Mouse (Mus musculus) heart, embryonic 16.5 days (tissue): ENCODE data around the gene Erfe. TPM values are rescaled to one million over a fixed set of nuclear protein-coding genes. Genes with fewer than 3 reads are reported as not detected.

Source experiments
- ATAC-seq: fragments of 200-750 bp; cut with Nextera tagmentation; replicated peaks from 2 replicates; pipeline ENCODE4 v1.8.0; 2017; ENCODE audit warnings: moderate number of reproducible peaks; ENCODE audit not compliant: insufficient read depth, low FRiP score; ENCODE audit errors: extremely low read depth
- H3K27ac ChIP-seq: fragments of 300-500 bp; sonication (generic); 2 replicates; pipeline ENCODE4 v1.5.1; 2014; ENCODE audit warnings: mild to moderate bottlenecking, low read length, control low read depth, moderate library complexity
- H3K27me3 ChIP-seq: fragments of 300-500 bp; sonication (generic); 2 replicates; pipeline ENCODE4 v1.6.1; 2014; ENCODE audit warnings: low read length, mixed read lengths; ENCODE audit not compliant: control insufficient read depth, insufficient read depth
- H3K36me3 ChIP-seq: fragments of 300-500 bp; sonication (generic); 2 replicates; pipeline ENCODE4 v1.6.1; 2014; ENCODE audit not compliant: control insufficient read depth, insufficient read depth
- H3K4me1 ChIP-seq: fragments of 300-500 bp; sonication (generic); 2 replicates; pipeline ENCODE4 v1.6.1; 2014; ENCODE audit warnings: low read length, mixed read lengths; ENCODE audit not compliant: control insufficient read depth, insufficient read depth
- H3K4me2 ChIP-seq: fragments of 300-500 bp; sonication (generic); 2 replicates; pipeline ENCODE4 v1.6.1; 2014; ENCODE audit warnings: low read depth, mild to moderate bottlenecking, control low read depth, low read length
- H3K4me3 ChIP-seq: fragments of 300-500 bp; sonication (generic); 2 replicates; pipeline ENCODE4 v1.5.1; 2014; ENCODE audit warnings: mild to moderate bottlenecking, control low read depth, low read length
- H3K9ac ChIP-seq: fragments of 300-500 bp; sonication (generic); 2 replicates; pipeline ENCODE4 v1.6.1; 2014; ENCODE audit warnings: low read length, control low read depth
- H3K9me3 ChIP-seq: fragments of 300-500 bp; sonication (generic); replicated peaks from 2 replicates; pipeline ENCODE4 v1.6.1; 2016; ENCODE audit warnings: low read length; ENCODE audit not compliant: control insufficient read depth
- WGBS: fragments of 180-500 bp; shearing (Covaris S2); extraction: QIAGEN DNeasy Blood & Tissue Kit; methylation state at CpG from one replicate; pipeline ENCODE4 v1.1.7; 2014; 5-methylcytosine and 5-hydroxymethylcytosine counted together
- polyA plus RNA-seq: library from polyadenylated mRNA; unstranded; fragments of >200 nt; fragmentation: Nextera tagmentation; extraction: Ambion mirVana; gene quantifications from 2 replicates; pipeline ENCODE4 v1.2.1, GENCODE M21; 2015

The Erfe gene
- polyA plus RNA-seq, 1 experiment from 2014 or later, result 1.3 TPM

- Histone ChIP-seq H3K4me1 (peaks cover 17% of the 10 kb centered on the region), H3K9ac (peak overlapping the region; percentile 97), H3K4me2 (peak overlapping the region; percentile 82), H3K27me3 (no peaks in the 10 kb centered on the region), H3K9me3 (no peaks in the 10 kb centered on the region), H3K4me3 (peak overlapping the region; percentile 93), H3K27ac (peak overlapping the region; percentile 89), H3K36me3 (0 out of 2 replicates have a peak, but pooled peaks cover 7% of the 10 kb centered on the region)
- under 1% methylated on average over 12 of the region's 12 CpGs for WGBS
- no peak for ATAC-seq
Measured at GRCm38 (mm10) chr1:91397927-91398259, 31.7 kb downstream of the Erfe start.

- peak within 1 kb of the TSS; percentile 89 for H3K27ac ChIP-seq
- 0 out of 2 replicates have a peak, but pooled peaks cover 3% of the 10 kb centered on the region for H3K36me3 ChIP-seq
- H3K4me3 ChIP-seq, result peak within 1 kb of the TSS; percentile 93
- peaks cover 17% of the 10 kb centered on the region for H3K4me1 ChIP-seq
- H3K9ac ChIP-seq, result peak within 1 kb of the TSS; percentile 97
- under 1% methylated on average over 86 of the region's 91 CpGs for whole genome bisulfite sequencing
- no peaks in the 10 kb centered on the region for H3K27me3 ChIP-seq
- no peaks in the 10 kb centered on the region for H3K9me3 ChIP-seq
- ATAC-seq, result peak; percentile 97
- H3K4me2 ChIP-seq, result peak within 1 kb of the TSS; percentile 82
Measured at GRCm38 (mm10) chr1:91398260-91399062, 32.2 kb downstream of the Erfe start, which contains the start of gene Ilkap. Gene Ilkap (minus strand): TSS chr1:91398815.

- Histone ChIP-seq H3K4me2 (no peak overlapping the region), H3K4me3 (no peak overlapping the region), H3K9ac (no peak overlapping the region), H3K9me3 (no peaks in the 10 kb centered on the region), H3K27me3 (no peaks in the 10 kb centered on the region), H3K36me3 (no peaks in the 10 kb centered on the region), H3K27ac (no peak overlapping the region), H3K4me1 (no peaks in the 10 kb centered on the region)
- no peak for ATAC-seq
- 13% methylated on average over 1 of the region's 1 CpGs for WGBS
Measured at GRCm38 (mm10) chr1:91404976-91405375, 38.7 kb downstream of the Erfe start.

DNA sequence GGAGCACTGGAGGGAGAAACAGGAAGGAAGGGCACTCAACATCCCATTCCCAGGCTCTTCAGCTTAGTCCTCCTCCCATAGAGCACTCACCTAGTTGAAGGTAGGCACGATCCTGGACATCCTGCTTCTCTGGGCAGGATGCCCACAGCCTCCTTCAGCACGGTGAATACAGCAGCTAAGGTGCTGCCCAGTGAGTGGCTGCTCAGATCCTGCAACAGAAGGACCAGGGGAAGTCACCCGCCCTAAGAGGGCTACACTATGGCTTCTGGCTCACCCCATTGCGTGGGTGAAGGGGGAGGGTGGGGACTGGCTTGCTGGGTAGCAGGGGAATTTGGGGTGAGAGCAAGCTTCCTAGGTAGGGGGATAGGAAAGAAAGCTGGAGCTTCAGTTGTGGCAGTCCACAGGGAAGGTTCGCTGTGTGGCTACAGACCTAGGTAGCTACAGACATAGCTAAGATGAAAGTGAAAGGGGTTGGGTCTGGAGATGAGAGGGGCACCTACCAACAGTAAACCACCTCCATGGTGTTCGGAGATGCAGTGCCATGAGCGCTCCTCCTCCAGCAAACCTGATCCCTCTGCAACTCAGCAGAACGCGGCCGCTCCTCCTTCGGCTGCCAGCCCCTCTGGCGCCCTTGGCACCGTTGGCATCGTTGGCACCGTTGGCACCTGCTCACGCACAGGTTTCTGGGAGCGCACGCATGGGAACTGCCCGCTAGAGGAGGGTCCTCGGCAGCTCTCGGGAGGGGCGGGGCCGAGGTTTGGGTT, 39.4 kb downstream of the Erfe start:
- Histone ChIP-seq H3K4me2 (no peak overlapping the region), H3K9ac (no peak overlapping the region), H3K9me3 (no peaks in the 10 kb centered on the region), H3K36me3 (no peaks in the 10 kb centered on the region), H3K4me3 (no peak overlapping the region), H3K4me1 (no peaks in the 10 kb centered on the region), H3K27me3 (no peaks in the 10 kb centered on the region), H3K27ac (no peak overlapping the region)
- 0 out of 2 replicates have a peak, but pooled peaks have one; percentile 28 for ATAC-seq
- WGBS, result 53% methylated on average over 23 of the region's 23 CpGs

DNA sequence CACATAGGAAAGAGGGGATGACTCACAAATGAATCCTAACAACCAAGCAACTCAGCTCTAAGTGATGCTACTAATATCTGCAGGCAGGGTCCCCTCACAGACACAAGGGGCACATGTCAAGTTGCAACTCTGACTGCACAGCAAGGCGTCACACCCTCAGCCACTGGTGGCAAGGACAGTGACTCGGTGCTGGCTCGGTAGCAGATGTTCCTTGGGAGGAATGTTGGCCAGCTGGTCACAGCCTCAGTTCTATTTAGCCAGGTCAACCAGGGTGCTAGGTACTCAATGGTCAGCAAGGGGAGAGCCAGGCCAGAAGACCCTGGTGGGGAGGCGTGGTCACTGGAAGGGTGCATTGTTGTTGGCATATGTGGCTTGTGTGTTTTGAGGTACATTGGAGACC, 41.6 kb downstream of the Erfe start:
- Histone ChIP-seq H3K4me2 (no peak overlapping the region), H3K9me3 (no peaks in the 10 kb centered on the region), H3K9ac (no peak overlapping the region), H3K4me1 (peaks cover 10% of the 10 kb centered on the region), H3K27me3 (no peaks in the 10 kb centered on the region), H3K36me3 (no peaks in the 10 kb centered on the region), H3K27ac (no peak overlapping the region), H3K4me3 (no peak overlapping the region)
- ATAC-seq, result no peak
- WGBS, result 63% methylated on average over 4 of the region's 4 CpGs

- Histone ChIP-seq H3K27ac (no peak overlapping the region), H3K9me3 (no peaks in the 10 kb centered on the region), H3K27me3 (no peaks in the 10 kb centered on the region), H3K36me3 (peaks cover 3% of the 10 kb centered on the region; the same call in 1 of the 2 replicates), H3K4me1 (peaks cover 22% of the 10 kb centered on the region), H3K4me2 (peak overlapping the region; percentile 97), H3K9ac (peak overlapping the region; percentile 81), H3K4me3 (peak overlapping the region; percentile 86)
- no peak for ATAC-seq
- 66% methylated on average over 8 of the region's 8 CpGs for WGBS
Measured at GRCm38 (mm10) chr1:91411631-91412285, 45.5 kb downstream of the Erfe start.

DNA sequence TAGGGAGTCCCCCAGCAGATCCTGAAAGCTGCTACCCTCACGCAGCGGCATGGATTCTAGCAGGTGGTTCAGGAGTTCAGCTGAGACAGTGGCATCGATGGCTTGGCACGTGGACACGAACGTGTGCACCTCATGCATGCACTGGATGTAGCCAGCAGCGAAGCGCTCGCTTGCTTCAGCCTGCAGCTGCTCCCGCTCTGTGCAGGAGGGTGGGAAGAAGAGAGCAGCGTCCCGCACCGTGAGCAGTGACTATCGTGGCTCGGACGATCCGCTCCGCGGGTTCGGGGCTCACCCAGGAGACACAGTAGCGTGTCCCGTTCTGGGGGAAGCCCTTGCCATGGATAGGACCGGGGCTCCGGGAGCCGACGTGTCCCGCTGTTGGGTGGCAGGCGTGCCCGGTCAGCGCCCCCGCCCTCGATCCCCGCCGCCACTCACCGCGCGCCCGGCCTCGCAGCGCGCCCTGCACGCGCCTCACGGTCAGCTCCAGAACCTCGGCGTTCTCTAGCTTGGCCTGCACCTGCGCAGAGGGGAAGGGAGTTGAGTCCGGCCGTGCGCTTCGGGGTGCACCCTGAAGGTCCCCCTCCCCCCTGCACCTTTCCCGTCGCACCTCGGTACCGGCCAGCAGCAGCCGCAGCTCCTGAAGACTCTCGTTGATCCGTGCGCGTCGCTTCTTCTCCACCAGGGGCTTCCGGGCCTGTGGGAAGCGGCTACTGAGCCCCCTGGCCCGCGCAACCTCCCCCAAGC, 46.2 kb downstream of the Erfe start:
- H3K36me3 ChIP-seq, result peaks cover 4% of the 10 kb centered on the region
- peak; percentile 6; the same call in 1 of the 2 replicates for ATAC-seq
- peak overlapping the region; percentile 81 for H3K9ac ChIP-seq
- H3K27me3 ChIP-seq, result no peaks in the 10 kb centered on the region
- peak overlapping the region; percentile 97 for H3K4me2 ChIP-seq
- peaks cover 22% of the 10 kb centered on the region for H3K4me1 ChIP-seq
- H3K9me3 ChIP-seq, result no peaks in the 10 kb centered on the region
- peak overlapping the region; percentile 89 for H3K27ac ChIP-seq
- WGBS, result 4% methylated on average over 61 of the region's 65 CpGs
- peak overlapping the region; percentile 86 for H3K4me3 ChIP-seq

DNA sequence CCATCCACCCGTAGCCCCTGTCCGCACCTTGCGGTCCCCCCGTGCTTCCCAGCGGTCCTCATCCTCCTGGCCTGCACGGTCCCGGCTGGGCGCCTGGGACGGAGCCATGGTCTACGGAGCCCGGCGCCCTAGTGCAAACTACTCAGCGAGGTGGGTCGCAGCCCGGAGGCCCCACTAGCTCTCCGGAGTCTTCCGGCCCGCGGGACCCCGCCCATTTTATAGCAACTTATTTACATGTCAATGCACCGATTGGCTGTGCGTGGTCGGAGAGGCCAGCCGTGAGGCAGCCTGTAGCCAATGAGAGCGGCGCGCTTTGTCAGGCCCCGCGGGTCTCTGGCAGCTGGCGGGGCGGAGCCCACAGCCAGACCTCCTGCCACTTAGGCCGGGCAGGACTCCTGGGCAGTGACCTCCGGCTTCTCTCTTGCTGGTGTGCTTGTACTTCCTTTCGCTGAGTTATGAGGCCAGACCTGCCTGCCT, 46.8 kb downstream of the Erfe start:
- Histone ChIP-seq H3K4me1 (peaks cover 22% of the 10 kb centered on the region), H3K36me3 (peaks cover 10% of the 10 kb centered on the region), H3K27me3 (no peaks in the 10 kb centered on the region), H3K9me3 (no peaks in the 10 kb centered on the region), H3K9ac (peak overlapping the region; percentile 81), H3K4me2 (peak overlapping the region; percentile 97), H3K27ac (peak overlapping the region; percentile 97), H3K4me3 (peak overlapping the region; percentile 86)
- WGBS, result under 1% methylated on average over 34 of the region's 34 CpGs
- ATAC-seq, result peak; percentile 91
